Mouse (Mus musculus): ENCODE results near the gene Rnf34. TPM values are rescaled to one million over a fixed set of nuclear protein-coding genes. Genes with fewer than 3 reads are reported as not detected.

Gene Rnf34
- polyA plus RNA-seq (2017; shearing (Covaris generic)), result 25.8 TPM

DNA sequence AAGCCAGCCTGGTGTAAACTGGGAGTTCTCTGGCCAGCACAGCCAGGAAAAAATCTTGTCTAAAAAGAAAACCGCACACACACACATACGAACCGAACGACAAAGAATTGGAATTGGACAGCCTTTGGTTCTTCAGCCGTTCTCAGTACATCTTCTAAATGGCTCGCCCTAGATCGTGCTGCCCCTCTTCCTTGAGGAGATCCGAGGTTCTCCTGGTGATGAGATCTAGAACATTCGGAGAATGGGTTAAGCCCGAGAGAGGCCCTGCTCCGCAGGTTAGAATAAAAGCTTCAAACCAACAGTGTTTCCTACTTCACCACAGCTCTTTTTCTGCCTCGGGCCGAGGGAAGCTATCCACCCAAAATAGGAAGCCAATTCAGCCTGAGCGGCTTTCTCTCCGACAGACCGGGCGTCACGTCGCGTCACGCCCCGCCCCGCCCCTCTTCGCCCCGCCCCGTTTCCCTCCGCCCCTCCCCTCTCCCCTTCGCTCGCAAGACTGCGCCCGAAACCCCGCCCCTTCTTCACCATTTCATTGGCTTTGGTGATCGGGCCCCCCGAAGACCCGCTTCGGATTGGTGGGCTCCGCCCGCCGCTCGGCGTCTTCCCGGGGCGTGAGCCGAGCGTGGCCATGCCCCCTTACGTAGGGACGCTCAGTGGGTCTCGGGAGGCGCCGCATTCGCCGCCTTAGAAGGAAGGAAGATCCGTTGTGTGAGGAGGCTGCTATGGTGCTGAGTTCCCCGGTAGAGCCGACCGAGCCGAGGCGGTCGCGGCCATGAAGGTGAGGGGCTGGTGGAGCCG is at the start of gene Rnf34:
Rnf34 (plus strand) TSS at position 528 of the 798 bp plus-strand sequence.

DNA sequence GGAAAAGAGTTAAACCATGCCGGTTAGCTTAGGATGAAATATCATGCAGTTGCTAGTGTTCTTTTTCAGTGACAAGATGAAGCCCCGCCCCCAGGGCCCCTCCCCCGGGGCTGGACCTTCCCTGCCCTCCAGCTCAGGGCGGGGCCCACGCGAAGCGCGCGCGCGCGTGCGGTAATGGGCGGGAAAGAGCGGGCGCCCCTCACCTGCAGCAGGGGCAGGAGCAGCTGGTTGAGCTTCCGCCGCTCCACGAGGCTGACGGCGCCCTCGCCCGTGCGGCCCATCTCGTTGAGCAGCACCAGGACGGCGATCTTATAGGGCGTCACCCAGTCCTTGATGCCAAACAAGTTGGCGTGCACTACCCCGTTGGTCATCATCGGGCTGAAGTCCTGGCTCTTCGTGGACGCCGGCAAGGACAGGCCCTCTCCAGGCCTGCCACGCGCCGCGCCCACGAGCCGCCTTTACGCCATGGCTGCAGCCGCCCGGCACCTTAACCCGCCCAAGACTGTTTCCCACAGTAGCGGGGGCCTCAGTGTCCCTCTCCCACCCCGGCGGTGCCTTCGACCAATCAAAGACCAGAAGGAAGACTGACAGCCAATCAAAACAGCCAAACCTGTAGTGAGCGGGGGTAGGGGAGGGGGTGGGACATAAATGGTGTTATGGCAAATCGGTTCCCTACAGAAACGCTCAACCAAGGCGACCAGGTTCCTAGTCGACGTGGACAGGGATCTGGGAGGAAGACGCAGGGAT is 28.9 kb upstream of the Rnf34 start, which contains the start of gene Anapc5:
Anapc5 (minus strand) TSS at position 563 of the 747 bp plus-strand sequence.

Other genes starting within 250 kb of the Rnf34 start
- gene Ift81, start 235.5 kb upstream of the Rnf34 start, polyA plus RNA-seq (2017; shearing (Covaris generic)), result 4.1 TPM
- gene P2rx7, start 206.1 kb upstream of the Rnf34 start, polyA plus RNA-seq (2017; shearing (Covaris generic)), result 45.1 TPM
- 61.3 TPM for gene P2rx4, start 142.5 kb upstream of the Rnf34 start, polyA plus RNA-seq (2017; shearing (Covaris generic))
- 16.3 TPM for gene Camkk2, start 70.6 kb upstream of the Rnf34 start, polyA plus RNA-seq (2017; shearing (Covaris generic))
- 225 TPM for gene Anapc5, start 28.7 kb upstream of the Rnf34 start, polyA plus RNA-seq (2017; shearing (Covaris generic))
- 110 TPM for gene Kdm2b, start 139.8 kb downstream of the Rnf34 start, polyA plus RNA-seq (2017; shearing (Covaris generic))
- gene Orai1, start 165.0 kb downstream of the Rnf34 start, polyA plus RNA-seq (2017; shearing (Covaris generic)), result 499 TPM
- gene Morn3, start 197.0 kb downstream of the Rnf34 start, polyA plus RNA-seq (2017; shearing (Covaris generic)), result 2.2 TPM
- 3.2 TPM for gene Tmem120b, start 218.4 kb downstream of the Rnf34 start, polyA plus RNA-seq (2017; shearing (Covaris generic))